Mouse (Mus musculus): ENCODE results near the gene Pde3a. TPM values are rescaled to one million over a fixed set of nuclear protein-coding genes. Genes with fewer than 3 reads are reported as not detected.

Gene Pde3a
- total and polyA plus RNA-seq, 2 experiments from 2014 or later, result 1.2 to 4.9 TPM

- Histone ChIP-seq H3K27me3 (ENCODE audit: insufficient read depth, low read length) (no peaks in the 10 kb centered on the region), H3K36me3 (ENCODE audit: insufficient read depth) (no peaks in the 10 kb centered on the region), H3K9me3 (ENCODE audit: low read length) (no peaks in the 10 kb centered on the region), H3K4me3 (ENCODE audit: low read depth, low read length) (no peak overlapping the region), H3K4me1 (ENCODE audit: insufficient read depth) (no peaks in the 10 kb centered on the region), H3K9ac (no peak overlapping the region), H3K27ac (ENCODE audit: low read depth, low read length) (no peak overlapping the region), H3K4me2 (ENCODE audit: low read depth) (no peak overlapping the region)
- WGBS, result 56% methylated on average over 8 of the region's 8 CpGs
- peak; percentile 21 for TF ChIP-seq CTCF (IDR thresholded peaks at IDR 0.05; ENCODE audit: low read depth)
- ATAC-seq (no peak), DNase-seq (no peak)
Observed at GRCm38 (mm10) chr6:141337673-141338072, 88.6 kb downstream of the Pde3a start.

GRCm38 (mm10) chr6:141341385-141341784, 92.3 kb downstream of the Pde3a start:
- WGBS, result 79% methylated on average over 2 of the region's 2 CpGs
- no peak for DNase-seq
- Histone ChIP-seq H3K4me1 (ENCODE audit: insufficient read depth) (no peaks in the 10 kb centered on the region), H3K4me3 (ENCODE audit: low read depth, low read length) (no peak overlapping the region), H3K36me3 (ENCODE audit: insufficient read depth) (no peaks in the 10 kb centered on the region), H3K27ac (ENCODE audit: low read depth, low read length) (no peak overlapping the region), H3K9ac (no peak overlapping the region), H3K9me3 (ENCODE audit: low read length) (no peaks in the 10 kb centered on the region), H3K4me2 (ENCODE audit: low read depth) (no peak overlapping the region), H3K27me3 (ENCODE audit: insufficient read depth, low read length) (no peaks in the 10 kb centered on the region)
- ATAC-seq, result no peak
- TF ChIP-seq CTCF (IDR thresholded peaks at IDR 0.05; ENCODE audit: low read depth), result no peak

- Histone ChIP-seq H3K4me2 (ENCODE audit: low read depth) (no peak overlapping the region), H3K4me1 (ENCODE audit: insufficient read depth) (no peaks in the 10 kb centered on the region), H3K9me3 (ENCODE audit: low read length) (no peaks in the 10 kb centered on the region), H3K4me3 (ENCODE audit: low read depth, low read length) (no peak overlapping the region), H3K9ac (no peak overlapping the region), H3K36me3 (ENCODE audit: insufficient read depth) (no peaks in the 10 kb centered on the region), H3K27ac (ENCODE audit: low read depth, low read length) (no peak overlapping the region), H3K27me3 (ENCODE audit: insufficient read depth, low read length) (no peaks in the 10 kb centered on the region)
- DNase-seq, result no peak
- no peak for ATAC-seq
- 74% methylated on average over 4 of the region's 4 CpGs for WGBS
- TF ChIP-seq CTCF (IDR thresholded peaks at IDR 0.05; ENCODE audit: low read depth), result no peak
Observed at GRCm38 (mm10) chr6:141347870-141348269, 98.8 kb downstream of the Pde3a start.

- Histone ChIP-seq H3K27me3 (ENCODE audit: insufficient read depth, low read length) (no peaks in the 10 kb centered on the region), H3K4me1 (ENCODE audit: insufficient read depth) (no peaks in the 10 kb centered on the region), H3K4me2 (ENCODE audit: low read depth) (no peak overlapping the region), H3K9me3 (ENCODE audit: low read length) (no peaks in the 10 kb centered on the region), H3K9ac (no peak overlapping the region), H3K4me3 (ENCODE audit: low read depth, low read length) (no peak overlapping the region), H3K27ac (ENCODE audit: low read depth, low read length) (no peak overlapping the region), H3K36me3 (ENCODE audit: insufficient read depth) (no peaks in the 10 kb centered on the region)
- TF ChIP-seq CTCF (IDR thresholded peaks at IDR 0.05; ENCODE audit: low read depth), result no peak
- DNase-seq (no peak), ATAC-seq (no peak)
- WGBS, result 87% methylated on average over 9 of the region's 9 CpGs
Observed at GRCm38 (mm10) chr6:141348542-141348941, 99.5 kb downstream of the Pde3a start.

DNA sequence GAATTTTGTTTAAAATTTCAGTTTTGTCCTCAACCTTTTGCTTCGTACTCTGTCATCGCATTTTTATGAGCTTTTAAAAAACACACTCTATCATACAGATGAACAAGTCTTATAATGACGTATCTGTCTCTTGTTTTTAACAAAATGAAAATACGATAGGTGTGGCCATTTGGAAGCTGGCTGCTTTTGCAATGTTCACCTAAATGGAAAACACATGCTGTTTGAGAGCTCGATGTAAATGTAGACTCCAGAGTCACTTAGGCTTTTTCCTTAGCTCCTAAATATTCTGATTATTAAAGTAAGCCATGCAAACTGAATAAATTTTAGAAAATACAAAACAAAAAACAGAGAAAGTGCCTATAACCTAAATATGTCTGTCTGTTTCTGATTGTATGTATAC, 101.2 kb downstream of the Pde3a start:
- ATAC-seq, result no peak
- H3K9me3 ChIP-seq (ENCODE audit: low read length), result no peaks in the 10 kb centered on the region
- no peaks in the 10 kb centered on the region for H3K36me3 ChIP-seq (ENCODE audit: insufficient read depth)
- H3K27me3 ChIP-seq (ENCODE audit: insufficient read depth, low read length), result no peaks in the 10 kb centered on the region
- TF ChIP-seq CTCF (IDR thresholded peaks at IDR 0.05; ENCODE audit: low read depth), result no peak
- H3K4me3 ChIP-seq (ENCODE audit: low read depth, low read length), result no peak overlapping the region
- WGBS, result 95% methylated on average over 5 of the region's 5 CpGs
- no peak overlapping the region for H3K27ac ChIP-seq (ENCODE audit: low read depth, low read length)
- H3K9ac ChIP-seq, result no peak overlapping the region
- no peak overlapping the region for H3K4me2 ChIP-seq (ENCODE audit: low read depth)
- DNase-seq, result no peak
- no peaks in the 10 kb centered on the region for H3K4me1 ChIP-seq (ENCODE audit: insufficient read depth)

GRCm38 (mm10) chr6:141352277-141352676, 103.2 kb downstream of the Pde3a start:
- Histone ChIP-seq H3K9ac (no peak overlapping the region), H3K27me3 (ENCODE audit: insufficient read depth, low read length) (no peaks in the 10 kb centered on the region), H3K4me1 (ENCODE audit: insufficient read depth) (no peaks in the 10 kb centered on the region), H3K27ac (ENCODE audit: low read depth, low read length) (no peak overlapping the region), H3K4me3 (ENCODE audit: low read depth, low read length) (no peak overlapping the region), H3K36me3 (ENCODE audit: insufficient read depth) (no peaks in the 10 kb centered on the region), H3K4me2 (ENCODE audit: low read depth) (no peak overlapping the region), H3K9me3 (ENCODE audit: low read length) (no peaks in the 10 kb centered on the region)
- no peak for ATAC-seq
- no peak for TF ChIP-seq CTCF (IDR thresholded peaks at IDR 0.05; ENCODE audit: low read depth)
- 41% methylated on average over 6 of the region's 6 CpGs for WGBS
- no peak for DNase-seq

GRCm38 (mm10) chr6:141363664-141364063, 114.6 kb downstream of the Pde3a start:
- no peaks in the 10 kb centered on the region for H3K9me3 ChIP-seq (ENCODE audit: low read length)
- H3K4me3 ChIP-seq (ENCODE audit: low read depth, low read length), result no peak overlapping the region
- WGBS, result 96% methylated on average over 3 of the region's 3 CpGs
- no peak overlapping the region for H3K27ac ChIP-seq (ENCODE audit: low read depth, low read length)
- DNase-seq (no peak), ATAC-seq (no peak)
- no peak for TF ChIP-seq CTCF (IDR thresholded peaks at IDR 0.05; ENCODE audit: low read depth)
- no peak overlapping the region for H3K4me2 ChIP-seq (ENCODE audit: low read depth)
- no peaks in the 10 kb centered on the region for H3K36me3 ChIP-seq (ENCODE audit: insufficient read depth)
- no peaks in the 10 kb centered on the region for H3K4me1 ChIP-seq (ENCODE audit: insufficient read depth)
- no peaks in the 10 kb centered on the region for H3K27me3 ChIP-seq (ENCODE audit: insufficient read depth, low read length)
- no peak overlapping the region for H3K9ac ChIP-seq

GRCm38 (mm10) chr6:141367037-141367436, 118.0 kb downstream of the Pde3a start:
- H3K36me3 ChIP-seq (ENCODE audit: insufficient read depth), result no peaks in the 10 kb centered on the region
- TF ChIP-seq CTCF (IDR thresholded peaks at IDR 0.05; ENCODE audit: low read depth), result no peak
- H3K9ac ChIP-seq, result no peak overlapping the region
- no peak overlapping the region for H3K4me2 ChIP-seq (ENCODE audit: low read depth)
- no peaks in the 10 kb centered on the region for H3K4me1 ChIP-seq (ENCODE audit: insufficient read depth)
- 64% methylated on average over 5 of the region's 5 CpGs for WGBS
- ATAC-seq (no peak), DNase-seq (no peak)
- H3K4me3 ChIP-seq (ENCODE audit: low read depth, low read length), result no peak overlapping the region
- H3K27ac ChIP-seq (ENCODE audit: low read depth, low read length), result no peak overlapping the region
- H3K9me3 ChIP-seq (ENCODE audit: low read length), result no peaks in the 10 kb centered on the region
- no peaks in the 10 kb centered on the region for H3K27me3 ChIP-seq (ENCODE audit: insufficient read depth, low read length)
